Mouse (Mus musculus): Measurements from ENCODE around the gene Pcolce2. TPM values are rescaled to one million over a fixed set of nuclear protein-coding genes. Genes with fewer than 3 reads are reported as not detected.

Gene Pcolce2
- polyA plus RNA-seq, 1 experiment from 2014 or later: 3.2 TPM

GRCm38 (mm10) chr9:95688064-95688463 is 50.7 kb downstream of the Pcolce2 start:
- Histone ChIP-seq H3K9me3 (ENCODE audit: control insufficient read depth, low read length) (no peaks in the 10 kb centered on the region), H3K27ac (ENCODE audit: low read depth, low read length) (no peak overlapping the region), H3K27me3 (ENCODE audit: control insufficient read depth, insufficient read depth, low read length) (no peaks in the 10 kb centered on the region), H3K4me1 (replicated peaks; ENCODE audit: control insufficient read depth, insufficient read depth, low read length) (no peaks in the 10 kb centered on the region), H3K36me3 (ENCODE audit: control insufficient read depth, insufficient read depth, low read length) (no peaks in the 10 kb centered on the region), H3K9ac (ENCODE audit: low read length) (no peak overlapping the region), H3K4me3 (ENCODE audit: low read depth, low read length) (no peak overlapping the region), H3K4me2 (ENCODE audit: low read depth, low read length, severe bottlenecking) (no peak overlapping the region)
- DNase-seq (ENCODE audit: low spot score) (no peak), ATAC-seq (replicated peaks; ENCODE audit: low FRiP score) (no peak)
- WGBS: 65% methylated on average over 3 of the region's 3 CpGs

- H3K4me2 ChIP-seq (ENCODE audit: low read depth, low read length, severe bottlenecking): no peak overlapping the region
- no peak for ATAC-seq (replicated peaks; ENCODE audit: low FRiP score)
Measured at GRCm38 (mm10) chr9:95692823-95693222, 55.4 kb downstream of the Pcolce2 start.

GRCm38 (mm10) chr9:95693528-95694100 is 56.2 kb downstream of the Pcolce2 start:
- Histone ChIP-seq H3K36me3 (ENCODE audit: control insufficient read depth, insufficient read depth, low read length) (no peaks in the 10 kb centered on the region), H3K4me3 (ENCODE audit: low read depth, low read length) (no peak overlapping the region), H3K4me1 (replicated peaks; ENCODE audit: control insufficient read depth, insufficient read depth, low read length) (no peaks in the 10 kb centered on the region), H3K4me2 (ENCODE audit: low read depth, low read length, severe bottlenecking) (no peak overlapping the region), H3K9ac (ENCODE audit: low read length) (no peak overlapping the region), H3K9me3 (ENCODE audit: control insufficient read depth, low read length) (no peaks in the 10 kb centered on the region), H3K27me3 (ENCODE audit: control insufficient read depth, insufficient read depth, low read length) (no peaks in the 10 kb centered on the region), H3K27ac (ENCODE audit: low read depth, low read length) (no peak overlapping the region)
- ATAC-seq (replicated peaks; ENCODE audit: low FRiP score) (no peak), DNase-seq (ENCODE audit: low spot score) (no peak)
- WGBS: 85% methylated on average over 11 of the region's 11 CpGs

More at GRCm38 (mm10) chr9:95692823-95693222, 55.4 kb downstream of the Pcolce2 start:
- no peaks in the 10 kb centered on the region for H3K36me3 ChIP-seq (ENCODE audit: control insufficient read depth, insufficient read depth, low read length)
- H3K27ac ChIP-seq (ENCODE audit: low read depth, low read length): no peak overlapping the region
- no peak overlapping the region for H3K9ac ChIP-seq (ENCODE audit: low read length)
- H3K4me1 ChIP-seq (replicated peaks; ENCODE audit: control insufficient read depth, insufficient read depth, low read length): no peaks in the 10 kb centered on the region
- H3K4me3 ChIP-seq (ENCODE audit: low read depth, low read length): no peak overlapping the region
- WGBS: 73% methylated on average over 8 of the region's 8 CpGs
- no peak for DNase-seq (ENCODE audit: low spot score)
- H3K27me3 ChIP-seq (ENCODE audit: control insufficient read depth, insufficient read depth, low read length): no peaks in the 10 kb centered on the region
- no peaks in the 10 kb centered on the region for H3K9me3 ChIP-seq (ENCODE audit: control insufficient read depth, low read length)

GRCm38 (mm10) chr9:95694526-95694925 is 57.1 kb downstream of the Pcolce2 start:
- no peak overlapping the region for H3K4me2 ChIP-seq (ENCODE audit: low read depth, low read length, severe bottlenecking)
- DNase-seq (ENCODE audit: low spot score) (no peak), ATAC-seq (replicated peaks; ENCODE audit: low FRiP score) (no peak)
- H3K4me1 ChIP-seq (replicated peaks; ENCODE audit: control insufficient read depth, insufficient read depth, low read length): no peaks in the 10 kb centered on the region
- WGBS: 89% methylated on average over 12 of the region's 12 CpGs
- H3K9me3 ChIP-seq (ENCODE audit: control insufficient read depth, low read length): no peaks in the 10 kb centered on the region
- no peak overlapping the region for H3K9ac ChIP-seq (ENCODE audit: low read length)
- H3K4me3 ChIP-seq (ENCODE audit: low read depth, low read length): no peak overlapping the region
- no peaks in the 10 kb centered on the region for H3K27me3 ChIP-seq (ENCODE audit: control insufficient read depth, insufficient read depth, low read length)
- no peak overlapping the region for H3K27ac ChIP-seq (ENCODE audit: low read depth, low read length)
- H3K36me3 ChIP-seq (ENCODE audit: control insufficient read depth, insufficient read depth, low read length): no peaks in the 10 kb centered on the region

- Histone ChIP-seq H3K27ac (ENCODE audit: low read depth, low read length) (no peak overlapping the region), H3K4me3 (ENCODE audit: low read depth, low read length) (no peak overlapping the region), H3K36me3 (ENCODE audit: control insufficient read depth, insufficient read depth, low read length) (no peaks in the 10 kb centered on the region), H3K9ac (ENCODE audit: low read length) (no peak overlapping the region), H3K9me3 (ENCODE audit: control insufficient read depth, low read length) (no peaks in the 10 kb centered on the region), H3K27me3 (ENCODE audit: control insufficient read depth, insufficient read depth, low read length) (no peaks in the 10 kb centered on the region), H3K4me1 (replicated peaks; ENCODE audit: control insufficient read depth, insufficient read depth, low read length) (no peaks in the 10 kb centered on the region), H3K4me2 (ENCODE audit: low read depth, low read length, severe bottlenecking) (no peak overlapping the region)
- 91% methylated on average over 15 of the region's 15 CpGs for WGBS
- DNase-seq (ENCODE audit: low spot score) (no peak), ATAC-seq (replicated peaks; ENCODE audit: low FRiP score) (no peak)
Measured at GRCm38 (mm10) chr9:95695023-95695422, 57.6 kb downstream of the Pcolce2 start.

- ATAC-seq (replicated peaks; ENCODE audit: low FRiP score): no peak
- DNase-seq (ENCODE audit: low spot score): no peak
- no peak overlapping the region for H3K9ac ChIP-seq (ENCODE audit: low read length)
- no peaks in the 10 kb centered on the region for H3K36me3 ChIP-seq (ENCODE audit: control insufficient read depth, insufficient read depth, low read length)
- 86% methylated on average over 6 of the region's 6 CpGs for WGBS
- no peak overlapping the region for H3K27ac ChIP-seq (ENCODE audit: low read depth, low read length)
- H3K9me3 ChIP-seq (ENCODE audit: control insufficient read depth, low read length): no peaks in the 10 kb centered on the region
- H3K4me3 ChIP-seq (ENCODE audit: low read depth, low read length): no peak overlapping the region
- H3K27me3 ChIP-seq (ENCODE audit: control insufficient read depth, insufficient read depth, low read length): no peaks in the 10 kb centered on the region
- H3K4me1 ChIP-seq (replicated peaks; ENCODE audit: control insufficient read depth, insufficient read depth, low read length): no peaks in the 10 kb centered on the region
- no peak overlapping the region for H3K4me2 ChIP-seq (ENCODE audit: low read depth, low read length, severe bottlenecking)
Measured at GRCm38 (mm10) chr9:95696581-95696980, 59.2 kb downstream of the Pcolce2 start.

GRCm38 (mm10) chr9:95697808-95698207 is 60.4 kb downstream of the Pcolce2 start:
- Histone ChIP-seq H3K27ac (ENCODE audit: low read depth, low read length) (no peak overlapping the region), H3K36me3 (ENCODE audit: control insufficient read depth, insufficient read depth, low read length) (no peaks in the 10 kb centered on the region), H3K4me1 (replicated peaks; ENCODE audit: control insufficient read depth, insufficient read depth, low read length) (no peaks in the 10 kb centered on the region), H3K4me3 (ENCODE audit: low read depth, low read length) (no peak overlapping the region), H3K9ac (ENCODE audit: low read length) (no peak overlapping the region), H3K27me3 (ENCODE audit: control insufficient read depth, insufficient read depth, low read length) (no peaks in the 10 kb centered on the region), H3K9me3 (ENCODE audit: control insufficient read depth, low read length) (no peaks in the 10 kb centered on the region), H3K4me2 (ENCODE audit: low read depth, low read length, severe bottlenecking) (no peak overlapping the region)
- peak; percentile 62 for DNase-seq (ENCODE audit: low spot score)
- no peak for ATAC-seq (replicated peaks; ENCODE audit: low FRiP score)
- WGBS: 54% methylated on average over 2 of the region's 2 CpGs

GRCm38 (mm10) chr9:95699273-95699672 is 61.9 kb downstream of the Pcolce2 start:
- no peak for DNase-seq (ENCODE audit: low spot score)
- Histone ChIP-seq H3K4me3 (ENCODE audit: low read depth, low read length) (no peak overlapping the region), H3K9me3 (ENCODE audit: control insufficient read depth, low read length) (no peaks in the 10 kb centered on the region), H3K9ac (ENCODE audit: low read length) (no peak overlapping the region), H3K4me1 (replicated peaks; ENCODE audit: control insufficient read depth, insufficient read depth, low read length) (no peaks in the 10 kb centered on the region), H3K4me2 (ENCODE audit: low read depth, low read length, severe bottlenecking) (no peak overlapping the region), H3K36me3 (ENCODE audit: control insufficient read depth, insufficient read depth, low read length) (no peaks in the 10 kb centered on the region), H3K27me3 (ENCODE audit: control insufficient read depth, insufficient read depth, low read length) (no peaks in the 10 kb centered on the region), H3K27ac (ENCODE audit: low read depth, low read length) (no peak overlapping the region)
- ATAC-seq (replicated peaks; ENCODE audit: low FRiP score): no peak
- WGBS: 86% methylated on average over 4 of the region's 4 CpGs

GRCm38 (mm10) chr9:95704078-95704477 is 66.7 kb downstream of the Pcolce2 start:
- no peak for ATAC-seq (replicated peaks; ENCODE audit: low FRiP score)
- H3K4me3 ChIP-seq (ENCODE audit: low read depth, low read length): no peak overlapping the region
- DNase-seq (ENCODE audit: low spot score): no peak
- H3K27me3 ChIP-seq (ENCODE audit: control insufficient read depth, insufficient read depth, low read length): no peaks in the 10 kb centered on the region
- no peaks in the 10 kb centered on the region for H3K4me1 ChIP-seq (replicated peaks; ENCODE audit: control insufficient read depth, insufficient read depth, low read length)
- H3K27ac ChIP-seq (ENCODE audit: low read depth, low read length): no peak overlapping the region
- H3K36me3 ChIP-seq (ENCODE audit: control insufficient read depth, insufficient read depth, low read length): no peaks in the 10 kb centered on the region
- no peaks in the 10 kb centered on the region for H3K9me3 ChIP-seq (ENCODE audit: control insufficient read depth, low read length)
- no peak overlapping the region for H3K9ac ChIP-seq (ENCODE audit: low read length)
- H3K4me2 ChIP-seq (ENCODE audit: low read depth, low read length, severe bottlenecking): no peak overlapping the region
- 85% methylated on average over 3 of the region's 3 CpGs for WGBS
